Mouse (Mus musculus) lung, postnatal 25 days (tissue): ENCODE measurements around the gene Ppp1r3g.
A peak's percentile ranks its signal among the peaks of the same experiment; 100 is the strongest.

Experiments used
- DNase-seq: peaks from one replicate; pipeline ENCODE4 v3.0.0; 2022; ENCODE audit warnings: low spot score

Gene Ppp1r3g

GRCm38 (mm10) chr13:35995231-35995630 is 36.6 kb downstream of the Ppp1r3g start:
- no peak for DNase-seq

GRCm38 (mm10) chr13:35995696-35996426 is 37.2 kb downstream of the Ppp1r3g start:
- no peak for DNase-seq

GRCm38 (mm10) chr13:35997606-35998005 is 39.0 kb downstream of the Ppp1r3g start:
- DNase-seq: no peak

GRCm38 (mm10) chr13:36000798-36001197 is 42.2 kb downstream of the Ppp1r3g start:
- DNase-seq: no peak

GRCm38 (mm10) chr13:36009981-36010380 is 51.3 kb downstream of the Ppp1r3g start:
- DNase-seq: no peak

GRCm38 (mm10) chr13:36015636-36016035 is 57.0 kb downstream of the Ppp1r3g start:
- DNase-seq: no peak

GRCm38 (mm10) chr13:36018017-36018416 is 59.4 kb downstream of the Ppp1r3g start:
- DNase-seq: no peak

GRCm38 (mm10) chr13:36019309-36020274 is 61.0 kb downstream of the Ppp1r3g start:
- peak; percentile 72 for DNase-seq
